Mouse (Mus musculus): ENCODE data around the gene Trmt10a.

- no peak for TF ChIP-seq CTCF (IDR thresholded peaks at IDR 0.05; ENCODE audit: insufficient read depth, low read depth, low read length)
- no peak for TF ChIP-seq POLR2A (IDR thresholded peaks at IDR 0.05; ENCODE audit: insufficient read depth, low read depth, low read length)
Measured at GRCm38 (mm10) chr3:138197556-138197955, 54.3 kb downstream of the Trmt10a start.
